Mouse (Mus musculus) retina, adult 2 months (tissue): ENCODE data around the gene Agpat4.

Experiments used
- DNase-seq: peaks from one replicate; pipeline ENCODE4 v3.0.0-alpha.2; 2012; ENCODE audit warnings: low read depth, low spot score

Agpat4 gene

DNA sequence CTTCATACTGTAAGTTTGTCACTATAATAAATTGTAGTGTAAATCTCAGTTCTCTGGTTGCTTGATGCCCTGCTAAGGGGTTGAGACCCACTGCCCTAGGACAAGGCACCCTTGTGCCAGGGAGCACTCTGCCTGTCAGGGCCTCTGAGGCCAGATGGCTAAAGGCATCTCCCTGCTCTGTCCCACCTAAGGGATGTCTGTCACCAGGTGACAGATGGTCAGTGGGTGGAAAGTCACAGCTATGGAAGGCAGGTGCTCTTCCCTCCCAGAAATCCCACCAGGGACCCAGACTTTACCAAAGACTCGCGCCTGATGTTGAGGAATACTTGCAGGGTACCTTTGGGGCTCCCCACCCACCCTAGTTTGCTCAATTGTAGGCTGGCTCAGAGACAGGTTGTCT, 42.0 kb downstream of the Agpat4 start:
- DNase-seq = no peak

DNA sequence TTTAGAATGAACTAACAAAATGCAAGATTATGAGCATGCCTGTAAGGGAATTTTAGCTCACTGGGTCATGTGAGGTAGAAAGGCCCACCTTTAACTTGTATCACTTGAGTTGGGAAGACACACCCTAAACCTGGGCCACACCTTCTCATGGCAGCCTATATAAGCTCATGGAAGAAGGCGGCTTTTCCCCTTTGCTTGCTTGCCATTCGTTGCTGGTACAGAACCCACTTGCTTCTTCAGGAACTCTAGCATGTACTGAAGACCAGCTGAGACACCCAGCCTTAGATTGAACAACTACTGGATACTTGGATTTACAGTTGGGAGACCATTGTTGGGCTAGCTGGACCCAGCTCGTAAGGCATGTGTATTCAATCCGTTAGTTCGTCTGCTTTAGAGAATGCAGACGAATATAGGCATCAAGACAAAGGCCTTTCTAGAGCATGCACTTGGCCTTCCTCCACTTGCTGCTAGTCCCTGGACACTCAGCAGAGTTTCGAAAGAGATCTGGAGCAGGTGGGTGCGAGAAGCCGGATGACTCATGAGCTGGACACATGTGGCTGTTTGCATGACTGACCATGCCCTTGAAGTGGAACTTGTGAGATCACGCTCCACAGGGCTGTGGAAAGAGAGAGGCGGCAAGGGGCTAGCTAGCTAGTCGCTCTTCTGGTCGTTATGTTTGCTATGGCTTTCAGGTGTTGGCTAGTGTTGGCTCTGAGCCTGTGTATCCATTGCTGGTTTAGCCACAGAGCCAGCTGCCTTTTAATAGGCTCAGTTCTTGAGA, 42.7 kb downstream of the Agpat4 start:
- no peak for DNase-seq

DNA sequence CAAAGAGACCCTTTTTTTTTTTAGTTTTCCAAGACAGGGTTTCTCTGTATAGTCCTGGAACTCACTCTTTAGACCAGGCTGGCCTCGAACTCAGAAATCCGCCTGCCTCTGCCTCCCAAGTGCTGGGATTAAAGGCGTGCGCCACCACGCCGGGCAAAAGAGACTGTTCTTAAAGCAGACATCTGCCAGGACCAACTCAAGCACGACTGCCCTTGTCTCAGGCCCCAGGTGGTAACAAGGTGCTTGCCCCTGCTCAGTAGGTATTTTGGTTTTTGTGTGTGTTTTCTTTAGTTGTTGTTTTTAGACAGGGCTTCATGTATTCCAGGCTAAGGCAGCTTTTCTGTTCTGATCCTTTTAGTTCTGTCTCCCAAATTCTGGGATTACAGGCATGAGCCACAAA, 43.4 kb downstream of the Agpat4 start:
- no peak for DNase-seq

DNA sequence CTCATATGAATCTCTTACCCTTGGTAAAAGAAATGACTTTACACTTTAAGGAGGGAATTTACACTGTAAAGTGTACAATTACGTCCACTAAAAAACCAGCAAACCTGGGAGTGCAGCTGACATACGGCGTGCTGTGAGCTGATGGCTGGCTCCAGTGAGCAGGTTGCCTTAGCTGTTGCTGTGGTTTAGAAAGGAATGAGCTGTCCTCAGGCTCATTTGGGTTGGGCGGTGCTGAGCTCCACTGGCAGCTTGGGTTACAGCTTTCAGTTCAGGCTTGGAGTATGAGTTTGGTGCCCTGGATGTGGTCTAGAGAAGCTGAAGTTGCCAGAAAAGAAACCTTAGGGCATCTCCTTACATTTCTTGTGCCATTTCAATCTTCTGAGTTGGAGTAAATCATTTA, 44.3 kb downstream of the Agpat4 start:
- no peak for DNase-seq

DNA sequence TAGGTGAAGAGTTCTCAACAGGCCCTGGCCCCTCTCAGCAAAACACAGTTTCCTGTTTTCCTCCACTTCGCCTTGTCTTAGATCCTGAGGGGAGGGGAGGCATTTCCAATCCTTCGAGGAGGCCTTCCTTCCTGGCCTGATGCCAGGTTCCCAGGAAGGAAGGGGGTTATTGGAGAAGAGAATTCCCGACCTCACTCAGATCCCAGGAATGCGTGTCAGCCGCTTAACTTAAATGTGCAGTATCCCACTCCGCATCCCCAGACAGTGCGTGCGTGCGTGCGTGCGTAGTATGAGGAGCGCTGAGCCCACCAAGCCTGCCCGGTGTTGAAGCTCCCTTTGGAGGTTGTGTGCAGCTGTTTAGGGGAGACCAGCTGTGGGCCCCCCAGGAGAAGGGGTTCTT, 44.9 kb downstream of the Agpat4 start:
- DNase-seq = no peak

DNA sequence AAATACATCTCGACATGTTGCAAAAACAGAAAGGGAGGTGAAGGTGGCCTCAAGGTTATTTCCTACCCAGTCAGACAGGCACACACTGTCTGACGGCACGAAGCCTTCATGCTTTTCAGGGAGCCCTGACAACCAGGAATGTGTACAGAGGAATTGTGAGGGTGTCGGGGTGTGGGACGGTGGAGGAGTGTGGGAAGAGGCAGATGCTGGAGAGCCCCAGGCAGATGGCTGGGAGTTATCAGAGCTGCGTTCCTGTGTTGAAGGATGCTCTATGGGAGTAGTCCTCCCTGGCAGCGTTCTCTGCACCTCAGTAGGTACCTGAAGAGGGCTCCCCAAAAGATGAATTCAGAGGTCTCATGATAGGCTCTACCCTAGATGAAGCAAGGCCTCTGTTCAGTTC, 45.4 kb downstream of the Agpat4 start:
- no peak for DNase-seq

DNA sequence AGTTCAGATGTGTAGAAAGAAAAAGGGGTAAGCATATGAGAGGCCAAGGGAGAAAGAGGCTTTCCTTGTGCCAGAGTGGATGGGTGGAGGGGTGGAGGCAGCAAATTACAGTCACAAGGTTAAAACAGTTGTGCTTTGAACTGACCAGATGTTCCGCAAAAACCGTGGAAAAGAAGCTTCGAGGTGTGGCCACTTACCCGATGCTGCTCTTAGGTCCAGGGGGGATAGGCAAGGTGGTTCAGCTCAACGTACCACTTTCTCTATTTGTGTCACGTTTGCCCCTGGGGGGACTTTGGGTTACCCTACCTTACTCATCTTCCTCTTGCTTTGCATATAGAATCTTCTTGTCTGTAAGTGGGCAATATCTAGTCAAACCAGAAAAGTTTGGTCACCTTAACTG, 46.0 kb downstream of the Agpat4 start:
- no peak for DNase-seq

DNA sequence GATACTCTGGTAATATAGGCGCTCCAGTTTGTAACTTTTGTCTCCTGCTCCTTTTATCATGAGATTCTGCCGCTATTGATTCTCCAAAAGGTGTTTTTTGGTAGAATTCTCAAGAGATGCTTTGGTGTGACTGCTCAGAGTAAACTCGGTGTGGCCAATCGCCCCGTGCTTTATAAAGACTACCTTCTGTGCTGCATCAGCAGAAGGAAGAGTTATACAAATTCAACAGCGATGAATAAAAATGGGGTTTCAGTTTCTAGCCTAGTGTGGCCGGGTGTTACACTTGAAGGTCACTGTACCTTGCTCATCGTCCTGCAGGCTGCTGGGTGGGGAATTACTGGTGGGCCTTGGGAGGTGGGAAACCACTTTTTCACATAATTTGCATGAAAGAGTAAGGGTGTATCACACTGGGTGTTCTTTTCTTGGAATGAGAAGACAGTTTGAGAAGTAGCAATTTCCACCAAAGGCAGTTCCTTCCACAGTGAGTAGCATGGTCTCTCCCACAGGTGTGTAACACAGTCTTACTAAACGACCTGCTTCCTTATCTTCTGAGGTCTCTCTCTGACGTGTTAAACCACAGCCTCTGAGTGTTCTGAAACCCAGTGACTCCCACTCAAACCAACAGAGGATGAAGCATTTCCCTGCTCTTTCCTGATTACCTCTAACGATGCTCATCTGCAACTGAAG, 46.6 kb downstream of the Agpat4 start:
- DNase-seq = no peak

DNA sequence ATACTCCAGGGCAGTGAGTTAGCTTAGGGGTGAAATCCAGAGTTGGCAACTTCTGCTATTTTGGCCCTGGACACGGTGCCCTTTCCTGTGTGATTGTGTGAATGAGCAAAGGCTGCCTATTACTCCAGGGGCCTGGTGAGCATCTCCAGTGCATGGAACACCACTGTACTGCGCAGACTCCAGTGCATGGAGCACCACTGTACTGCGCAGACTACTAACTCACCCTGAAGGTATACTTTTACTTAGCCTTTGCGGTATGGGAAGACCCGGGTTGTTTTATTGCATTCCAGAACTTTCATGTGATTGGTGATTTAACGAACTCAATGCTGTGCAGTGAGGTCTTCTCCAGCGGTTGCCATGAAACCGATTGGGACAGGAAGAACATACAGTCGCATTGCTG, 47.2 kb downstream of the Agpat4 start:
- DNase-seq = no peak

DNA sequence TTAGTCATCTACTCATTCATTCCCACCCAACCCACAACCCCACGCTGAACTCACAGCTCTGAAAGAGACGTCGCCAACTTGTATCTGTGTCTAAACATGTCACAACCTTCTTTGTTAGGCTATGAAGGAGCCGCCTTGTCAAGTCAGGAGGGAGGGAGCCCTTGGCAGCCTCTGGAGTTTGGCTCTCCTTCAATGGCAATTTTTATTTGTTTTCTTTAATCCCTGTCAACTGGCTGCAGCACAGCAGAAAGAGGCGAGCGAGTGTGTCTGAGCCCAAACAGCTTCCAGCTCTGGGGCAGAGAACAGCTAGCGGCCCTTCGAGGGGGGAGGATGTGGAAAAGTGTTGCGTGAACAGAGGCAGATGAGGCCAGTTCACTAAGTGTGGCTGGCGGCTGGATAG, 50.0 kb downstream of the Agpat4 start:
- no peak for DNase-seq

DNA sequence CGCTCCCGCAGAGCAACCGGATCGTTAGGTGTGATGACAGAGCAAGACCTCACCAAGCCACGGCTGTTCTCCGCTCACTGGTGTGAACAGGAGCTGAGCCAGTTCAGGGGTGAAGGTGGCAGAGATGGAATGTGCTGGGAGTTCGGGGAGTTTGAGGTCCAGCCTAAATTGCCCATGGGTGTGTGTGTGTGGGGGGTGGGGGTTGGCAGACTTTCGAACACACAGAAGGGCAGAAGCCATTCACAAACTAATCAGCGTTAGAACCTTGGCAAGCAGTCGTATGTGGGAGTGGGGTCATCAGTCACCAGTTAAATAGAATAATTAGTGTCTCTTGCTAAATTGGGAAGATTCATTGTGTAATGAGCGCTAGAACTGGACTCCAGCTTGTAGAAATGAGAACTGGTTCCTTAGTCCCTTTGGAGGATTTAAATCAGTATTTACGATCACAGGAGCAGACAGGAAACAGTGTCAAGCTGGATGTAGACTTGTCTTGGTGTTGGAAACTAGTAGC, 50.9 kb downstream of the Agpat4 start:
- DNase-seq = no peak

DNA sequence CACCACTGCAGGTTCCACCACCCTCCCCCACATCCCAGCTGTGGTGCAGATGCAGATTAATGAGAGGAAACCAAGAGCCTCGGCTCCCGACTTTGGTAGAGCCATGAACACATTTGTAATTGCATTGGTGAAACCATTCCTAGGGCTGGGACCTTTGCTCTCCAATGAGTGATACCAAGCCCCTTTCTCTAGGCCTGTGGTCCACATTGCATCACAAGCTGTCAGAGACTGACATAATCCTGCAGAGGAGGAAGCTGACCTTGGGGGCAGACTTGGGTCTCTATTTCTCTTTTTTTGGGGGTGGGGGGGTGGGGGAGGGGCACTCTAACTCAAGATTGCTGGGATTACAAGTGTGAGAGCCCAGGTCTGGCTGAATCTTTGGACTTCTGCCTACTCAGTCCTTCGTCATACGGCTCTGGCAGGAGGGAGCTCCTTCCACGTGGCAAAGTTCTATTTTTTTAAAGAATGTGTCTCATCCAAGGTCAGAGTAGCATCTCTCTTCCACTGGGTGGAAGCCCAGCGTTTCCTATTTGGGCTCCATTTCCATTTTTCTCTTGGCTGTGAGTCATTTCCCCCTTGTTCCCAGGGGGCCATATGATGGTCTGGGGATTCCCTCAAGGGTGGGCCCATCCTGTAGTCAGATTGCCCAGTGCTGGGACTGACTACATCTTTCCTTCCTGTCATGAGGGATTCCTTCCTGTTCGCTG, 52.4 kb downstream of the Agpat4 start:
- no peak for DNase-seq

DNA sequence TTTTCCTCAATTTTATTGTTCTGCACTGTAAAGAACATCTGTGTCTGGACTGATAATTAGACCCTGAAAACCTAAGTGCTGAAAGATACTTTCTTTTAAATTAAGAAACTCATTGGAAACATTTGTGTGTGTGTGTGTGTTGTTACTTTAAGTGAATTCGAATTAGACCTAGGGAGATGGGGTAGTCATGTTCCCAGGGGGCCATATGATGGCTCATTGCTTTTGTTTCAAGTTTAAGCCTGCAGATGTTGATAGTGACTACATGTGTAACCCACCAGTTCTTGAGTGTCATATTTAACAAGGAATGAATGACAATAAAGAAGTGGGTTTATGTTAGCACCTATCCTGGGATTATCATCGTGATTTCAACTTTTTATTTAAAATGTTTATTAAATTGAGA, 53.2 kb downstream of the Agpat4 start:
- DNase-seq = no peak

DNA sequence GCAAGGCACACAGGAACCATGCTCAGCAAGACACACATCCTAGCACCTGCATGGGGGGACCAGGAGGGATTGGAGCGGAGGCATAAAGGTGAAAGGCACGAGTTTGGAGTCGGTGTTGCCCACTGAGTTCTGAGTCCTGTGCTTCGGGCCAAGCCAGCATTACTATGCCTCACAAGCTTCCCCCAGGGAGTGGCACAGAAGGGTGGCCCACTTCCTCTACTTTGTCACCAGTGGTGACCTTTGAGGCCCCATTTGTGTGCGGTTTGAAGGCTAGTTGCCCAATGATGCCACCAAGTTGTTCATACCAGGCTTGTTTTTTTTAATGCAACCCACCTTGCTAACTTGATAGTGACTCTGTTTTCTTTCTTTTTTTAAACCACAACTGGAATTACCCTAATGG, 55.7 kb downstream of the Agpat4 start:
- DNase-seq = no peak

DNA sequence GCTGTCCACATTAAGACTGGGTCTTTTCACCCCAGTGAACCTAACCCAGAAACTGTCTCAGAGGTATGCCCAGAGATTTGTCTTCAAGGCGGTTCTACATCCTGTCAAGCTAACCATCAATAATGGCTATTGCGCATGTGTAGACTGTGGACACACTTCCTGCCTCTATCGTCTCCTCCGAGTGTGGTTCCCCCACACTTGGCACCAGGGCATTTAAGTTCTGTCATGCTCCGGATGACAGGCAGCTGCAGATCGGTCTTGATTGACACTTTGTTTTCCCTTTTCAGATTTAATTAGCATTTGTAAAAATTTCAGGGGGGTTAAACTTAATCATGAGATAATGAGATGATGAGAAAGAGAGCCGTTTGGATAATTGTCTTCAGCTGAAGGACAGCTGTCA, 56.4 kb downstream of the Agpat4 start:
- no peak for DNase-seq

DNA sequence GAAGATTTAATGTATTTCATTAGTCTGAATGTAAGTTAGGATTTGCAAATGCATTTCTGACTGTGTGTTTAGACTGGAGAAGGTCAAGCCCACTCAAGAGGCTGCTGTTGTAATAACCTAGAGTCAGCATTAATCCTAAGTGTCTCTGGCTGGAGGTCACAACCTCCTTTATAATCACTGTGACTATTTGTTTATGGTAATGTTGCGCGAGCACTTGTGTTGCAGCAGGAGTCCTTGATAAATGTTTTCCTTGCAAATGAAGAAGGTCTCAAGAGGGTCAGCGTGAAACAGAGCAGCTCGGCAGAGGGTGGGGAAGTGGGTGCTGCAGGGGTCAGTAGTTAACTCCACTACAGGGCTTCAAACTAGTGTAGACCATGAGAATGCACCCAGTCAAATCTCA, 57.1 kb downstream of the Agpat4 start:
- DNase-seq = no peak

DNA sequence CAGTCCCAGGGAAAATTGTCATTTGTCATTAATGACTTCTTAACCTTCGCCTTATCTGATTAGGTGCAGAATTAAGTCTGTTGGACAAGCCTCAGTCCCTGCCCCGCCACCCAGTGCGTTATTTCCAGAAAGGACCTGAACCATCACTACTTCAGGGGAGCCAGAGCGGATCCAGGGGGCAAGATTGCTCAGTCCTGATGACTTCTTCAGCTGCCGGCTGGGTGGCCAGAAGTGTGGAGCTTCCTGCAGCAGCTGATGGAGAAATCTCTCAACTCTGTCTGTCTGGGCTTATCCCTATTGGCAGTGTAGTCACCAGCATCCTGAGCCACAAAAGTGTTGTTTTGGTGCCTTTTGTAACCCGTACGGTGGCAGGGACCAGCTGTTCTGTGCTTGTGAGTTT, 60.8 kb downstream of the Agpat4 start:
- no peak for DNase-seq

DNA sequence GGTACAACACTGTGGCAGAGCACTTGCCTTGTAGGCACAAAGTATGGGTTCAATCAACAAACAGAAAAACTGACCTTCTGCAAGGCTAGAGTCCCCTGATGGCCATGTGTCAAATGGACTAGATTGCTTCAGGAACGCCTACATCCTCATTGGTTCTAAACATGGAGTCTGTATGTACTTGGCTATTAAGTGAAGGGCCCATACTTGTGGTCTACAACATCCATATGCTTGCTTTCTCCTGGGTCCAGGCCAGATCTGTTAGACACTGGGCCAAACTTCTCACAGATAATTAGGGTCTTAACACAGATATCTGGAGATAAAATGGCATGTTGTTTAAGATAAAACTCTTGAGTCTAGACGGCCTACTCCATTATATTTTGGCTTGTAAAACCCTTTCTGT, 61.3 kb downstream of the Agpat4 start:
- no peak for DNase-seq

DNA sequence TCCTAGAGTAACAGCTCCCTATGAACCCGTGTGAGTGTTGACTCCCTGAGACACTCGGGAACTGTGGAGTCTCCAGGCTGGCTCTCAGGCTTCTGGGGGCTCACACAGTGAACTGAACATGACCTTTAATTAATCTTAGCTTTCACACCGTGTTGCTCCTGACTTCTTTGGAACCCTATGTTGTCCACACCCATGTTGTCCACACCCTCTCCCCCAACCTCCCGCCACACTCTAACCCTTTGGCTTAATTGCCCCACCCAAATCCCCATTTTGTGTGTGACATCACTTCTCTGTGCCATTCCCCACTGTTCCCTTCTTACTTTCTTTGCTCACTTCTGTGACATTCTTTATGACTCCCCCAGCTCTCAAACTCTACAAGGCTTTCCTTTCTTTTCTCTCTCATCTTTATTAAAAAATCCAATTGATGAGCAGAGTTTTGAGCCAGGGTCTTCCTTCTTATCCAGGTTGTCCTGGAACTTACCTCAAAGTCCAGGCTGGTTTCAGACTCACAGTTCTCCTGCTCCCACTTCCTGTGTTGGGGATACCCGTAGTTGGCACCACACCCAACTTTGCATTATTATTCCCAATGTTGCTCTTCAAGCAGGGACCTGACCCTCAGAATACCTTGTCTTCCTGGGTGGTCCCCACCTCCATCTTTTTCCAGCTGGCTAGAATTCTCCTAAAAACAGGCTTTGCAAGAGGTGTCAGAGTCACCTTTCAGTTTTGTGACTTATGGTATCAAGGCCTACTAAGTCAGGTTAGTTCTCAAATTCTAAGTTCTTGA, 64.4 kb downstream of the Agpat4 start:
- DNase-seq = no peak

DNA sequence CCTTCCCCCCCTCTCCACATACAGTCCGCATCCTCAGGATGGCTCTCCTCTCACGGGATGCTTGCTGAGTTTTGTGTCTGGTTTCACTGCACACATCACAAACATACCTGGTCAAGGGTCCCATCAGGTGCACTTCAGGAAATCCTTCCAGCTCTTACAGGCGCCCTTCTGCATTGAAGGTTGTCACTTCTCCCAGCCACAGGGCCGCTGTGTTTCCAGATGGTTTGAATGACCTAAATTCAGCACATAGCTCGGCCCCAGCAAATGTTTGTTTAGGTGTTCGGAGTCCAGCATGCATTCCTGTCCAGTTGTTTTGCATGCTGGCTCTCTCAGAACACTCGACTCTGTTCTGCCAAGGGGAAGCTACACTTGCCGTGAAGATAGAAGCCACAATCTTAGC, 65.8 kb downstream of the Agpat4 start:
- no peak for DNase-seq

DNA sequence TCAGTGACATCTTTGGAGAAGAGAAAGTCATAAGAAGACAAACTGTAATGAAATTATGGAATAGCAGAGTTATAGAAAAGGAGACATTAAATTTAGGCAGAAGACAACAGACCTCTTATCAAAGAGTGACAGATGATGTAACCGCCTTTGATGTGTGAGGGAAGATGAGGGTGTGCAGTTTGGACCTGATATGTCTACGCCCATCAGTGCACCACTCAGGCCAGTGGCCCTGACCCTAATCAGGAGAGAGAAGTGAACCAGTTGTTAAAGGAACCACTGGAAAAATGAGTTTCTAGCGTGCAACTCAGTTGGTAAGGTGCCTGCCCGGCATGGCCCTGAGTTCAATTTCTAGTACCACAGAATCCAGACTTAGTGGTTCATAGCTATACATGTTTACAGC, 67.4 kb downstream of the Agpat4 start:
- no peak for DNase-seq

DNA sequence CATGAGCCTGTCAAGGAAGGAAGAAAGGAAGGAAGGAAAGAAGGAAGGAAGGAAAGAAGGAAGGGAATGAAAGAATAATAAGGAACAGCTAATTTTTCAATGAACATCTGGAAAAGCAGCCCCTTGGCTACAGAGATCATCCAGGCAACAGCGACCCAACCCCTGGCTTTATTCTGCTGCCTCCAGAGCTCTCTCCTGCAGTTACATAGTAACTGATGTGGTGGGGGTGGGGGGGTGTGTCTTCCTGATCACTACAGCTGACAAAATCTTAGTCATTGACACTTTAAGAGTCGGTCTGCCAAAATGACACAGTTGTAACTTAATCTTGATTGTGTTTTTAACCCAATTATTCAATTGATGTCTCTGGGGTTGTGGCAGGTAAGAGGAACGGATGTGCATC, 67.8 kb downstream of the Agpat4 start:
- DNase-seq = no peak
